Mouse (Mus musculus): ENCODE results near the gene Spata32.
A peak's percentile ranks its signal among the peaks of the same experiment; 100 is the strongest.

Gene Spata32

DNA sequence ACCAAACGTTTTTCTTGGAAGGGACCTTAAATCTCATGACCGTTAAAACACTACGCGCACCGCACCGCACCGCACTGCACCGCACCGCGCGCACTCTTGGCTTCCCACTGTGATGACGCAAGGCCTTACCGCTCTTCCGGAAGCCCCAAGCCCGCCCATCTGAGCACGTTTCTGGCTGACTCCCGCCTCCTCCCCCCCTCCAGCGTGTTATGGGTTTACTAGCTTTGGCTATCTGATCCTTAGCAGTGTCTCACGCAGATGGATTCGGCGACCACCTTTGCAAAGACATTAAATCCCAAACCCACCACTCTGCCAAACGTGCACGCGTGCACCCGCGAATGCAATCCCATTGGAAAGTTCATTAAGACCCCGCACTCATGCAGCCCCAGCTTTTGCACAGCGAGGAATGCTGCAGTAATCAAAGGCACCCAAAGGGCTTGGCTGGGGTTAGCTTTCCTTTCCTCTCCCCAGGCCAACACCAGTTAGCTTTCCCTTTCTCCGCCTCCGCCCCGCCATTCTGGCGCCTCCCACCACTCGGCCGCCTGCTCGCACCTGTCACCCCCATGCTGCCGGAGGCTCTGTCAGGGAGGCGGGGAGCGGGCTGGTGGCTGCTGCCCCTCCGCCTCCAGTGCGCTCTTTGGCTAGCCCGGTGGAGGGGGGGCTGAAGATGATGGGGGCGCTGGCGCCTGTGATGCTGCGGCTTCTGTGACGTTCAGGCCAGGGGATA, at the start of gene Spata32:
Gene Spata32, minus strand, starts transcription at position 643 of the 727 bp plus-strand sequence.
- peak in 1 of 2 experiments; percentile 65 for DNase-seq (ENCODE audit: low spot score in 2 of 2)

DNA sequence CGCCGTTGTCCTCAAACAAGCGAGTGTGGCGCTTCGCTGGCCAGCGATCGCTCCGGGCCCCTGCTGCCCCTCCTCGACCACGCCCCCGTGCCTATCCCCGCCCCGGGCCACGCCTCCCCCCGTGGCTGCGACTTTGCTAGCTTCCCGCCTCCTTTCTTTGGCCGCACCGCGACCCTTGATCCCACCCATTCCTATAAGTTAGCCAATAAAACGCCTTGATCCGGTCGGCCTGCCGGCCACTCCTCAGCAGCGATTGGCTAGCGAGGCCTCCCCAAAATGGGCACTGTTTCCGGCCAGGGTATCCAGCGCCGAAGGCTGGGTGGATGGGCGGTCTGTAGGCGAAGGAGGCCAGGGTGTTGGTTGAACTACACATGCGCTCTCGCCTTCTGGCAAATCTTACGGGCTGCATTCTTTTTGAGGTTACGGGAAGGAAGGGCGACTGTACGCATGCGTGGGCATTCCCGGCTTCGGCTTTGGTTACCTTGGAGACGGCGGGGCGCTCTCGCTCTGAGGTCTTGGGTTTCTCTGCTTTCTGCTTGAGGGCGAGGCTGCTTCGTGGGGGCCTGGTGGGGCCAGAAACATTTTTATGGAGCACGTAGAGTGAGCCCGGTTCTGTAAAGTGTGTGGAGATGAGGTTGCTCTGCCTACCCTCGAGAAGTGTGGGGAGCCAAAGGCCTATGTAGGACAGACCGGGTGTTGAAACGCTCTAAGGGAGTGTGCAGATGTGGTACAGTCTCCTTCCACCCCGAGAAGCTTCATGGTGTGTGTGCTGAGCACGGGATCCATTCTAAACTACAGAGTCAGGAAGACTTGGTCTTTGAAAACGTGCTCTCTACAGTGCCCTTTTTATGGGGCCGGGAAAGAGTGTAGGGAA, 49.4 kb upstream of the Spata32 start, which contains the start of gene Map3k14:
Gene Map3k14, minus strand, starts transcription at position 127 of the 874 bp plus-strand sequence.
- DNase-seq (ENCODE audit: low spot score in 2 of 2) = peak; percentile 99

DNA sequence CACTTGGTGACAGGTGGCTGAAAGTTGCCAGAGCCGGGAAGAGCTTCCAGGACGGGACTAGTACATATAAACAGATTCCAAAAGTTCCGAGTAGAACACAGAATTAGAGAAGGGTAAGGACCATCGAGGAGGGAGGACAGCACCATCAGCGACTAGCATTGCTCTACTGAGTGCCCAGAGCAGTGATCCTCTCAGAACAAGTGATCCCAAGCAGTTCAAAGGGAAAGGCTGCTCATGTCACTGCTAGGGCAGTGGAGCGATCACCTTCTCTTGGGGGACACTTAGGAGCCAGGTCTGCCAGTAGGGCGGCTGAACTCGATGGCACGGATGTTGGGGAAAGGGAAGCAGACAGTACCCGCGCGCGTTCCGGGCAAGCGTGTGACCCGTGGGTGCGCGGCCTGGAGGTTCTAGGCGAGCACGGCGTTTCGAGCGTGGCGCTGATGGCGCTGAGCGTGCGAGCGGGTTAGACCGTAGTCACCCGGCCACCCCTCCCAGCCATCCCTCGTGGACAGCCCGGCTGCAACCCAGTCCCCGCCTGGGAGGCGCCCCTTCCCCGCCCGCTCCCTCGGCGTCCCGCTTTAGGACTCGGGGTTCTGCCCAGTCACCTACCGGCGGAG, 48.6 kb upstream of the Spata32 start:
- DNase-seq (ENCODE audit: low spot score in 2 of 2) = no peak

DNA sequence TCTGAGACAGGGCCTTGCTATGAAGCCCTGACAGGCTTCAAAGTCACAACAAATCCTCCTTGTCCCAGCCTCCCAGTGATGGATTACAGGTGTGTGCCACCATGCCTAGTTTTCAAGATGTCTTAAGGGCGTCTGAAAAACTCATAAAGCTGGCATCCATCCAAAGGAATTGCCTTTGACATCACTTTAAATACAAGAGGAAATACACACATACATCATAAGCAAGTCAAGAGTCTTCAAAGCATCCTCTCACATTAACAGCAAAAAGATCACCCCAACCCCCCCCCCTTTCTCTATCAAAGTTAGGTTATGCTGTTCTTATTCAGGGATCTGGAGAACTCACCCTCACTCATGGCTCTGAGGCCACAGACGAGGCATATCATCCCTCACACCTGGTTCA, 47.6 kb upstream of the Spata32 start:
- DNase-seq (ENCODE audit: low spot score in 2 of 2) = no peak

DNA sequence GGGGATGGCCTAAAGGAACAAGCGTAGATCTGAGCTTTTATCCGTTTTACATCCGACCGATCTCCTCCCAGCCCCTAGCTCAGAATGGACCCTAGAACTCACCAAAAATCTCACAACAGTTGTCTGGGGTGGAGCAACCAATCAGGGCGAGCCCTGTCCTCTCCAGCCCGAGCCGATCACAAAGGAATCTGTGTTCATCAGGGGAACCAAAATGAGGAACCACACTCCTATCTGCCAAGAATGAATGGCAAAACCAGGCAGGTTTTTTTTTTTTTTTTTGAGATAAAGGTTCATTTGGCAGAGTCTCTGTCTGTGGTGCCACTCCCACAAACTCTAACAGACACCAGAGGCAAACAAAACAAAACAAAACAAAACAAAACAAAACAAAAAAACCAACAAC, 47.0 kb upstream of the Spata32 start:
- no peak for DNase-seq (ENCODE audit: low spot score in 2 of 2)

DNA sequence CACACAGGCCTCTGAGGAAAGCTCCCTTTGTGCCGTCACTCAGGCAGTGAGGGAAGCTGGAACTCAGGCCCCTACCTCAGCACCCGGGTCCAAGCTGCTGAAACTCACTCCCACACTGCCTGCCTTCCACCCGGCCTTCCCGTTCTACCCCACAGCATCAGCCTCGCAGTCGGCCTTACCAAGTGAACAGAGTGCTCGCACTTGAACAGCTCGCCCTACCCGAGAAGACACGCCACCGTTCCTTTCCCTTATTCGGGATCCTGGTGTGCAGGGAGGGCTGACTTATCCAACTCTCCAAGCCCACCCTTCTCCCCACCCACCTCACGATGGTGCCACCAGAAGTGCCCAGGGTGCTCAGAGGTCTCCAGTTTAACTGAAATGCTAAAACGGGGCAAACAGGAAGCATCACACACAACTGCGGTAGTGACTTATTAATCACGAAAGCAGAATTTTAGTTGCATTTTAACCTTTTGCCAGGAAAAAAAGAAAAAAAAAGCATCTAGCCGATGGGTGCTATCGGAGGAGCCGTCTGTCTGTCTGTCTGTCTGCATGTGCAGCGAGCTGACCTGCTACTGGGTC, 46.3 kb upstream of the Spata32 start:
- no peak for DNase-seq (ENCODE audit: low spot score in 2 of 2)

DNA sequence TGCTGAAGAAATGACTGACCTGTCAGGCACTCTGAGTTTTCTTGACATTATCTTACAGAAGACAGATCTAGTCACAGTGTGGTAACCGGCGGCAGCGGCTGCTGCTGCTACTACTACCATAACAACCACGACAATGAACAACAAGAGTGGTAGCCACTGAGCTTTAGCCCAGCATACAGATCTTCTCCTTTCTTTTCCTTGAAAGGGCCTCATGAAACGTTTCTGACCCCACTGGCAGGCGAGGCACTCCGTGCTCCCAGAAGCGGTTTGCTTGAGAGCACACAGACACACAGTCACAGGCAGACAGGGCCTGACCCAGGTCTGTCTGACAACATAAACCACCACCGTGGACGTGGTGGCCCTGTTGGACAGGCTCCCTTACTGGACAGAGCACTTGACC, 45.3 kb upstream of the Spata32 start:
- no peak for DNase-seq (ENCODE audit: low spot score in 2 of 2)

DNA sequence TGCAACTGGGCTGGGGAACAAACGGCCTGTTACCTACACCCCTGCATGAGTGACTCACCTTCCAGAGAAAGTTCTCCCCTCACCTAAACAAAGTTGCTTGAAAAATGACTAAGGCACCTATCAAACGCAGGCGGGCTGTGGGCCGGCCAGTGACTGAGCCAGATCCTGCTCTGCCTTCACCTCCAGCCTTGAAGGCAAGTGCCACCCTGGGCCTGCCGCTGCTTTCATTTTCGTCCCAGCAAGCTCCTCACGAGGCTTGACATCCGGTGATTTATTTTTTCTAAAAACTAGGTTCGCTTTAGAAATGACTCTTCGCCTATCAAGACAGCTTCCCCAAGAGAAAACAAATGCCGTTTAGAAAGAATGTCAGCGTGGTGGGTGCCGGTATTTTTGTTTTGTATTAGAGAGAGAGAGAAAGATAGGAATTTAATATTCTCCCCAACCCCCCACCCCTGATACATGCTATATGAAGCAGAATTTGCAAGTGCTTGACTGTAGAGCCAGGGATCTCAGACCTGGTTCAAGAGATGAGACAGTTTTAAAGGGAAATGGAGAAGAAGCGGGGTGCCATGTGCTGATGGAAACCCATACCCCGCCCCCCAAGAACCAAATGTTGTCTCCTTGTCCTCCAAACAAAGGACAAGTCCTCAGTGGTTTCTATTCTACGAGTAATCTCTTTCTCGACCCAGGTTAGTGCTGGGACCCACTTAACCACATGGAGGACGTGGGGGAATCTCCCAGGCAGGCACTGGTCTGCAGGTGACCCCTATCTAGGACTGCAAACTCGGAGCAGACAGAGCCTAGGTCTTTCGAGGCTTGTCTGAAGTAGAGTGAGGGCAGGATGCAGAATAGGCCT, 44.4 kb upstream of the Spata32 start:
- DNase-seq (ENCODE audit: low spot score in 2 of 2) = no peak

DNA sequence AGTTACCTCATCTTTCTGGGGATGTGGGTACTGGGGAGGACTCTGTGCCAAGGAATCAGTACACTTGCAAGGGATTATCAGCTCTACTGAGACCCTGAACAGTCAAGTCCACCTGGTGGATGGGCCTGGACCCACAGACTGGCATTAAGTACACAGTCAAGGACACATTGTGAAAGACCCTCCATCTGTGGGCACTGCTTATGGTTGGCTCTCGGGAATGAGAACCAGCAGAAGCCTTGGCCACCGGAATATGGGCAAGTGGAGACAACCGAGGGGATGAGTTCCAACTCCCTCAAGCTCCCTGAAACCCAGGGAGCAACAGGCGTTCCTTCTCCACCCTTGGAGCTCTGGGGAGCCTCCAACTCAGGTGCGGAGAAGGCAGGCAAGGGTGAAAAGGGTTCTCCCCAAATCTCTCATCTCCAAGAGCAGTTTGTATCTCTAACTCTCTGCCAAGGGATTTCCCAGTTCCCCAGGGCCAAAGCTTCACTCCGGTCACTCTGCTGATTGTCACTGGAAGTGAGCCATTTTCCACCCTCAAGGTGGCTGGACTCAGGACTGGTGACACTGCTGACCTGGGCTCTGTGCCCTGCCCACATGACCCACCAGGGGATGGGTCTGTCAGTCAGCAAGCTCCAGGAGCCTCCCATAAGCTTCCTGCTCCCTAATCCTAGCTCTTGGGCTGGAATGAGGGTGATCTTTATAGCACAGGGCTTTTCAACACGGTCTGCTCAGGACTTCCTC, 43.6 kb upstream of the Spata32 start:
- no peak for DNase-seq (ENCODE audit: low spot score in 2 of 2)

DNA sequence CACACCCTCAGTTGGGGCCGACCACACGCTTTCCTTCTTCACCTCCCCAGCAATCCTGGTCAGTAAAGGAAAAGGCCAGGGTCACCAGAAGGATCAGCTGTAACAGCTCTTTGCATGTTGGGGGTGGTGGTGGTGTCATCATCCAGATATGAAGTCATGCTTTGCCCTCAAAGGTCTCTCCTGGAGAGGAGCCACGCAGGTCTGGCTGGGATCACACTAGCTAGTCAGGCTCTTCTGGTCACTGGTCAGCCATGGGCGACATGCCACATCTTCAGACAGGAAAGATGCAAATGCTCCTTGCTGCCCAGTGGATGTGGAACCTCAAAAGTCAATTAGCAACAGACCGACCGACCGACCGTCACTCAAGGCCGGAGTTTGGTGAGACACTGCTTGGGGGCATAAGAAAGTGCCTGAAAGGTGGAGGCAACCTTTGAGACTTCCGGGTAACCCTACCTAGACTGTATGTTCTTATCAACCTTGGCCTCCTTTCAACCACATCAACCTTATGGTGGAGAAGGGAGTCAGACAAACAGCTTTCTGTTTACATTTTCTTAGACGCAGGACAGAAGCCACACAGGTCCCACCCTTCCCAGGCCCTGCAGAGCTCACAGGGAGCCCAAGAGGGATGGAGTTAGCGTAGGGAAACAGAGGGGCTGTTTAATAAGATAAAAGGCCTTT, 42.4 kb upstream of the Spata32 start:
- DNase-seq (ENCODE audit: low spot score in 2 of 2) = no peak

DNA sequence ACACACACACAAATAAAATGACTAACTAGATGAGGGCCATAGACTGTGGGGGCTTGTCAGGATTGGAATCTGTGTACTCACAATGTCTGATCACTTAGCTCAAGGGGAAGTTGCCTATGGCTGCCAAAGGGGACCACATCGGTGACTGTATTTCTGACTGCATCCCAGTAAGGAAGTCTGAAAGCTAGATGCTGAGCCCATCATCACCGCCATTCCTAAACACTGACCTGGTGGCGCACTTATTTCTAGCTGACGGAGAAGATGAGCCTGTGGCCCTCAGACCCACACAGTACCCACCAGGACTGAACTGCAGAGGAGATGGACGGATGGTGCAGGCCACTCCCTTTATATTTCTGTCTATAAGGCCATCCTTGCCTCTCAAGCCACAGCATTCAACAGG, 41.8 kb upstream of the Spata32 start:
- no peak for DNase-seq (ENCODE audit: low spot score in 2 of 2)

DNA sequence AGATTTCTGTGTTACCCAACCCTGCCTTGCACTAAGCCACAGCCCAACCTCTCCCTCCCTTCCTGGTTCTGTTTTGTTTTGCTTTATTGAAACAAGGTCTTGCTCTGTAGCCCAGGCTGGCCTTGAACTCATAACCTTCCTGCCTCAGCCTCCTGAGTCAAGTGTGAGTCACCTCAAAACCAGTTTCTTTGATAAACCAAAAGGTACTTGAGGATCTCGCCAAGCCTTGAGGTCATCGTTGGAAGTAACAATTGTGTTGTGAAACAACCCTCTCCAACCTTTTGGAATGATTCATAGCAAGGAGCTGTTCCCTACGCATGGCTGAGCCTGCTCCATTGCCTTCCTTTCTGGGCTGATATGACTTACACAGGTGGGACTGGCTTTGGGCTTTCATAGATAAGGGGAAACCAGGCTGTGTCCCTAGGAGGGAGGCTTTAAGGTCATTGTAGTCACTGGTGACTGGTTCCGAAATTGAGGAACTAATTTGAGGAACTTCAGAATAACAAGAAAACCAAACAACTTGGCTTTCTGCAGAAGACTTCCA, 39.8 kb upstream of the Spata32 start:
- no peak for DNase-seq (ENCODE audit: low spot score in 2 of 2)

DNA sequence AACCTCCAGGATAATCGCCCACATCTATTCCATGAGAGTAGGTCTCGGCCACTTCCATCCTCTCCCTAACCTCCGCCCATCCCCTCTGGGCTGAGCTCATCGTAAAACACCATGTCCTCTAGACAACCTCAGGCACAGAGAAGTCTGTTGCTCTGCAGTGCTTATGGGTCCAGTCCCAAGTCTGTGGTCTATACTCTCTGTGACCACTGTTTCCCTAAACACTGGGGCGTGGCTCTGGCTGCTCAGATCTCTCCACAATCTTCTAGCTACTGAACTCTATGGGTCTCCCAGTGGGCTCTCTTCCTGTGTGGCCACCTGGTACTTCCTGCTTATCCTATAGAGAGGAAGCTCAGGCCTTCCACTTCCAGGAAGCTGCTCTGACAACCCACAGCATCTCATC, 35.4 kb upstream of the Spata32 start:
- DNase-seq (ENCODE audit: low spot score in 2 of 2) = no peak

DNA sequence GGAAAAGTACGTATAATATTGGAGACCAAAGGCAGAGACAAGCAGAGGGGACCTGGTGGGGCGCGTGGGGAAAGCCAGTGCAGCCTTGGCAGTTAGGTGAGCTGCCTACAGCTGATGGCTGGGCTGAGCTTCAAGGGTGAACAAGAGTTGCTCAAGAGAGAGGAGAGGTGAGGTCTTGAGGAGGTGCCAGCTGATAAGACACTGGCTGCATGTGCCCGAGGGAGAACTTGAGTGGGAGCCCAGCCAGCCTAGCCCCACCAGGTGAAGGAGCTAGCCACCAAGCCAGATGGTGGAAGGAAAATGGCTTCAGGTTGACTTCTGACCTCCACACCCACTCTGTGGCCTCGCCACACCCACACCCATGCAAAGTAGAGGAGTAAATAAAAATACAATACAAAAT, 34.1 kb upstream of the Spata32 start:
- DNase-seq (ENCODE audit: low spot score in 2 of 2) = no peak

DNA sequence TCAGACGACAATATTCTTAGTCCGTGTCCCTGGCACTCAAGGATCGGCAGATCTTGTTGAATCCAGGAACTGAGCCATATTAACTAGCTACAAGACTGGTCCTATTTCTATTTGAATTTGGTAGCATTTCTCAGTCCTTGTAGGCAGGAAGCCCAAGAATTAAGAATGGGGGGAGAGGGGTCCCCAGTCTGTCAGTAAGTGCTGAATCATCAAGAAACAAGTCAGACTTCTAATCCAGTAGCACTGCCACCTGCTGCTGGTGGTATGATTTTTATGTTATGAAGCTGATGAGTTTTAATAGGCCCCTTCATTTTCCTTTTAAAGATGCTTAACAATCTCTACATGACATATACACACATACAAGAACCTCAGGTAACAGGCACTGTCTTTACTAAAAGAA, 32.1 kb upstream of the Spata32 start:
- no peak for DNase-seq (ENCODE audit: low spot score in 2 of 2)

DNA sequence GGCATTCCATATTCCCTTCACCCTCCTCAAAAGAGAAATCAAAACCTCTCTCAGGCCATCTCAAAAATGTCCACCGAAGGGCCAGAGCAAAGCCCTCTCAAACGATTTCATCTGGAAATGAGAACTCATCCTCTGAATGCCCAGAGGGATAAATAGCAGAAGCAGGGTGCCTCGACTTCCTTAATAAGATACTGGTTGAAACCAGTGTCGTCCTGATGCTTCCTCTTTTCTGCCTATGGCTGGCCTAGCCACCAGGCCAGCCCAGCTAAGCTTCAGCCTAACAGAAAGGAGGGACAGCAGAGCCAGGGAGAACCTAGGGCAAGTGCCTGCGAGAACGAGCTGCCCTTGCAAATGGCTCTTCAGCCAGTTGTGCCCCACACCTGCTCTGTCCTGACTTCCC, 31.3 kb upstream of the Spata32 start:
- DNase-seq (ENCODE audit: low spot score in 2 of 2) = no peak

DNA sequence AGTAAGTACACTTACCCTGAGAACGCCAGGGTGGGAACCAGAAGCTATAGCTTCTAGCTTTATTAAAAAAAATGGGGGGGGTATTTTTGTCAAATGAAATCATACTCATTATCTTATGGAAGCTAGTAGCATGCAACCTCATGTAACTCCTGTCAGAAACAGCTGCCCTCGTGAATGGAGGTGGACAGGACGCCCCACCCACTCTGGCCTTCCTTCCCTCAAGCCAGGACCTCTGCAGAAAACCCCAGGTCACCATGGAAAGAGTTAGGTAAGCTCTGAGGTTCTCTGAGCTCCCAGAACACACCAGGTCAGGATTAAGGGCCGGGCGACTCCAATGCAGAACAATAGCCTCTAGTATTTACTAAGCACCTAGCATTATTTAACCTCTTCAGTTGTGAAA, 30.6 kb upstream of the Spata32 start:
- DNase-seq (ENCODE audit: low spot score in 2 of 2) = no peak

DNA sequence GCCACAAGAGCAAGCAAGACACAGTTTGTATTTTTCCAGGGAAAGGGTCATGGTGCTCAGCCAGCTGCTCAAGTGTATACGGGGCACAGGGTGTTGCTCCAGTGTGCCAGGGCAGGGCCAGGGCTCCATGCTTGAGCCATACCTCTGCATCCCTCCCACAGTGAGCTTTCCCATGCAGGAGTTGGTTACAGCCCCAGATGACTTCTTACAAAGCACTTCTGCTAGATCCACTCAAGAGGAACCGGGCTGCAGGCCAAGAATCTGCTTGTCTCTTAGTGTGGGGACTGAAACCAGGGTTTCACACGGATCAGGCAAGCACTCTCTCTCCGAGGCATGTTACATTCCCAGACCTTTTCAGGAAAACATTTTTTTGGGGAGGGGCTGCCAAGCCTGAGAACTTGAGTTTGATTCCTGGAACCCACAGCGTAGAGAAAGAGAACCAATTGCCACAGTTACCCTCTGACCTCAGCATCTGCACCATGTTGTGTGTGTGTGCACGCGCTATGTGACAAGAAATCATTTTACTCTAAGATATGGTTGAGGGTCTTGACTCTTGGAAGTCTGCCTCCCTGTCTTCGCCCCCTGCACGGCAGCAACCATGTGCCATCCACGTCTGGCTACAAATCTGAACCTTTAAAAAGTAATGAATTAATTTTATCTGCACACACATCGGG, 29.4 kb upstream of the Spata32 start:
- DNase-seq (ENCODE audit: low spot score in 2 of 2) = peak; percentile 36 to 80

DNA sequence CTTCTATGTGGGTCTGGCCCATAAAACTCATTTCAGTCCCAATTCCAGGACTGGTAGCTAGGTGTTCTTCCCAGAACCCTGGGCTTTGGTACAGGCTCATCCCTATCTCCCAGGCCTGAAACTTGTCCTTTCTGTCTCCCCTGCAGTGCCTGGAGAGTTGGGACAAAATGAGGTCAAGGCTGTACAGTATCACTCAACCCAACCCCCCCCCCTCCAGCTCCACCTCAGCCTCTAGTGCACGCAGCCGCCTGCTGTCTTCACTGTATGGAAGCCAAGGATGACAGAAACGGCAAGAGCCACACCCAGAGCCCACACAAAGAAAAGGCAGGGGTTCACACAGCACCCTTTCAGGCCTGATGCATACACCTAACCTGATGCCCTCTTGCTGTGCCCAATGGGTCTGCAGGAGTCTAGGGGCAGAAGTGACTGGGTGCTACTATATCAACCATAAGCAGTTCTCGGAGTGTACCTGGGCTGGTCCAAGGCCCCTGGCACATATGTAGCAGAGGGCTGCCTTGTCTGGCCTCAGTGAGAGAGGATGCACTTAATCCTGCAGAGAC, 28.6 kb upstream of the Spata32 start:
- no peak for DNase-seq (ENCODE audit: low spot score in 2 of 2)
